Mouse (Mus musculus) MEL (cell line): Measurements from ENCODE around the gene Rhbdl1.

ENCODE experiments used
- BHLHE40 ChIP-seq: IDR thresholded peaks from 2 replicates; pipeline ENCODE4 v1.6.1; 2012; ENCODE audit warnings: low read depth, mild to moderate bottlenecking, inconsistent platforms, low read length, improper control_type of control experiment, borderline replicate concordance
- CTCF ChIP-seq, 3 experiments: IDR thresholded peaks in 2 of 3; conservative IDR thresholded peaks in 1 of 3; 2 replicates each; pipeline ENCODE4 v1.5.1; 2011 to 2012; ENCODE audit warnings: low read length in 3 of 3, low read depth in 2 of 3, mild to moderate bottlenecking in 2 of 3, improper control_type of control experiment in 1 of 3, inconsistent platforms in 1 of 3, mixed read lengths in 1 of 3, moderate library complexity in 1 of 3; ENCODE audit not compliant: control insufficient read depth in 1 of 3, insufficient read depth in 1 of 3, poor library complexity in 1 of 3, severe bottlenecking in 1 of 3
- EP300 ChIP-seq, 2 experiments: IDR thresholded peaks; 2 replicates each; pipeline ENCODE4 v1.6.1; 2011; ENCODE audit warnings: improper control_type of control experiment in 2 of 2, low read length in 2 of 2, low read depth in 1 of 2, mild to moderate bottlenecking in 1 of 2
- MAFK ChIP-seq: IDR thresholded peaks from 2 replicates; pipeline ENCODE4 v1.6.1; 2011; ENCODE audit warnings: low read depth, mild to moderate bottlenecking, low read length, improper control_type of control experiment, borderline replicate concordance
- MEF2A ChIP-seq: IDR thresholded peaks from 2 replicates; pipeline ENCODE4 v1.6.1; 2014; ENCODE audit warnings: low read depth, mild to moderate bottlenecking, inconsistent platforms, low read length, improper control_type of control experiment; ENCODE audit not compliant: poor library complexity, insufficient replicate concordance, severe bottlenecking; ENCODE audit errors: extremely low read depth
- NELFE ChIP-seq: IDR thresholded peaks from 2 replicates; pipeline ENCODE4 v1.6.1; 2011; ENCODE audit warnings: low read depth, low read length, improper control_type of control experiment
- POLR2A ChIP-seq, 2 experiments: IDR thresholded peaks; 2 replicates each; pipeline ENCODE4 v1.6.1; 2011 to 2012; ENCODE audit warnings: low read length in 2 of 2, mild to moderate bottlenecking in 2 of 2, control low read depth in 1 of 2, improper control_type of control experiment in 1 of 2, low read depth in 1 of 2, moderate library complexity in 1 of 2; ENCODE audit not compliant: control insufficient read depth in 1 of 2, insufficient read depth in 1 of 2, poor library complexity in 1 of 2
- POLR2AphosphoS2 ChIP-seq: IDR thresholded peaks from 2 replicates; pipeline ENCODE4 v1.6.1; 2011; ENCODE audit warnings: low read length, improper control_type of control experiment
- RAD21 ChIP-seq: IDR thresholded peaks from 2 replicates; pipeline ENCODE4 v1.6.1; 2011; ENCODE audit warnings: mild to moderate bottlenecking, low read depth, low read length, improper control_type of control experiment
- SIN3A ChIP-seq: IDR thresholded peaks from 2 replicates; pipeline ENCODE4 v1.6.1; 2012; ENCODE audit warnings: low read length, improper control_type of control experiment, inconsistent platforms
- ZMIZ1 ChIP-seq: IDR thresholded peaks from 2 replicates; pipeline ENCODE4 v1.6.1; 2012; ENCODE audit warnings: low read depth, mild to moderate bottlenecking, inconsistent platforms, low read length, improper control_type of control experiment, moderate library complexity

DNA sequence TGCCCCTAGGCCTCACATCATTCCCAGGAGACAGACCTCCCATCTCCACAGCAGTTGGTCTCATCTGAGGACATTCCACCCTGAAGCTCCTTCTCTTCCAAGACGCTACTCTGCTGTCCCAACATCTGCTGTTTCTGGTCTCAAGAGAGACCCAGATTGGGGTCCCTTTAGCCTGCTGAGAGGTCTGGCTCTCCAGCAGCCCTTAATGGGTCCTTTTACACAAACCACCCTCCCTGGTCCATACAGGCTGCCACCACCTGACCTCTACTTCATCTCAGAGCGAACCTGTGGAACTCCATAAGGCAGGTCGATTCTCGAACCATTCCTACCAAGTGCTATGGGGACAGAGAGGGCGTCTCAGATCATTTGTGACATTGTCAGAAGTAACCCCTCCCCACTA is 29.1 kb downstream of the Rhbdl1 start:
- TF ChIP-seq CTCF (IDR thresholded peaks at IDR 0.05 in 2 of 3, conservative IDR thresholded peaks at IDR 0.05 in 1 of 3; ENCODE audit: control insufficient read depth in 1 of 3, insufficient read depth in 1 of 3, low read depth in 2 of 3, low read length in 3 of 3, poor library complexity in 1 of 3, severe bottlenecking in 1 of 3) = no peak
- no peak for TF ChIP-seq RAD21
- no peak for TF ChIP-seq EP300 (IDR thresholded peaks at IDR 0.05; ENCODE audit: low read depth in 1 of 2, low read length in 2 of 2)
- TF ChIP-seq POLR2A (IDR thresholded peaks at IDR 0.05; ENCODE audit: control insufficient read depth in 1 of 2, insufficient read depth in 1 of 2, low read depth in 1 of 2, low read length in 2 of 2, poor library complexity in 1 of 2) = no peak
- TF ChIP-seq BHLHE40 = no peak
- no peak for TF ChIP-seq MEF2A
- no peak for TF ChIP-seq SIN3A
- no peak for TF ChIP-seq ZMIZ1
- TF ChIP-seq POLR2AphosphoS2 = no peak
- TF ChIP-seq NELFE = no peak
- TF ChIP-seq MAFK = no peak
